Comparison of ENCODE assay signal across 8 mouse cellular contexts in genomic region chr1:97976072-97976471, GRCm38 (mm10).
DNase-seq lines count a peak whose midpoint lies in the region; ATAC-seq and TF ChIP-seq lines count a peak whose summit lies in the region.
"Had no signal": no experiment of that assay in that cellular context is flagged by ENCODE, and none has a peak within 500 bp of the region (broad histone marks: within the 10 kb centered on the region; RNA-seq: fewer than 3 reads in every experiment).

No protein-coding gene starts in this region.

- peak; percentile 9 for DNase-seq in adipocyte (ENCODE audit: low spot score)
- no peak for DNase-seq in spleen, adult 18-20 months
- DNase-seq in urinary bladder, postnatal 36 days (ENCODE audit: low spot score in 2 of 2): no peak

- peaks cover 14% of the 10 kb centered on the region for H3K4me1 ChIP-seq in heart, embryonic 15.5 days (replicated peaks)
- H3K4me1 ChIP-seq in liver, embryonic 16.5 days (ENCODE audit: control insufficient read depth, low read depth, low read length): no peaks in the 10 kb centered on the region

- peak overlapping the region; percentile 35 for H3K4me3 ChIP-seq in C2C12 (ENCODE audit: insufficient read depth, poor library complexity, severe bottlenecking)
- peak overlapping the region; percentile 64 for H3K4me3 ChIP-seq in heart, embryonic 15.5 days
- H3K4me3 ChIP-seq in liver, embryonic 16.5 days (ENCODE audit: low read depth, low read length): no peak overlapping the region

- H3K27ac ChIP-seq in heart, embryonic 15.5 days: peak overlapping the region; percentile 97
- no peak overlapping the region for H3K27ac ChIP-seq in liver, embryonic 16.5 days (ENCODE audit: low read length)
- H3K27ac ChIP-seq: liver, embryonic 14.5 days had no signal

- no peaks in the 10 kb centered on the region for H3K36me3 ChIP-seq in C2C12 (ENCODE audit: control insufficient read depth, insufficient read depth)
- no peaks in the 10 kb centered on the region for H3K36me3 ChIP-seq in heart, embryonic 15.5 days
- H3K36me3 ChIP-seq in liver, embryonic 16.5 days (ENCODE audit: control insufficient read depth, insufficient read depth): no peaks in the 10 kb centered on the region

- H3K79me2 ChIP-seq in C2C12 (ENCODE audit: control insufficient read depth, insufficient read depth): no peaks in the 10 kb centered on the region

- peak overlapping the region; percentile 55 for H3K4me2 ChIP-seq in heart, embryonic 15.5 days
- H3K4me2 ChIP-seq in liver, embryonic 16.5 days (ENCODE audit: low read depth, low read length): peak overlapping the region; percentile 59; the same call in 1 of the 2 replicates

- TF ChIP-seq CTCF in C2C12 (IDR thresholded peaks at IDR 0.05; ENCODE audit: control insufficient read depth, insufficient read depth, insufficient read length): no peak

- H3ac ChIP-seq in C2C12 (ENCODE audit: control insufficient read depth, insufficient read length, low read depth): no peak overlapping the region

- H3K9me3 ChIP-seq in heart, embryonic 15.5 days (replicated peaks): no peaks in the 10 kb centered on the region
- no peaks in the 10 kb centered on the region for H3K9me3 ChIP-seq in liver, embryonic 16.5 days (replicated peaks; ENCODE audit: control insufficient read depth, low read length)

- peak overlapping the region; percentile 78 for H3K9ac ChIP-seq in heart, embryonic 15.5 days
- no peak overlapping the region for H3K9ac ChIP-seq in liver, embryonic 16.5 days (ENCODE audit: low read depth, low read length)

- H3K79me3 ChIP-seq in C2C12 (ENCODE audit: low read depth): no peaks in the 10 kb centered on the region

- ATAC-seq in heart, embryonic 15.5 days (replicated peaks; ENCODE audit: insufficient number of reproducible peaks, insufficient read depth, low FRiP score, low read depth): no peak
- ATAC-seq in liver, embryonic 16.5 days (ENCODE audit: low read depth): no peak
- ATAC-seq in megakaryocyte, adult 5-6 weeks (ENCODE audit: poor library complexity, severe bottlenecking): no peak

- no peaks in the 10 kb centered on the region for H3K27me3 ChIP-seq in C2C12 (ENCODE audit: control insufficient read depth, insufficient read depth, insufficient read length)
- H3K27me3 ChIP-seq in heart, embryonic 15.5 days: no peaks in the 10 kb centered on the region
- H3K27me3 ChIP-seq in liver, embryonic 16.5 days (ENCODE audit: control insufficient read depth, insufficient read depth, low read depth, low read length): peaks cover 9% of the 10 kb centered on the region

- 28% methylated on average over 13 of the region's 13 CpGs for WGBS in heart, embryonic 15.5 days
- 63% methylated on average over 13 of the region's 13 CpGs for WGBS in liver, embryonic 16.5 days (ENCODE audit: insufficient replicate concordance)

TF ChIP-seq in C2C12, 6 proteins besides CTCF, POLR2A, EP300 and RAD21:
- no peak for TF ChIP-seq MYOD1 (IDR thresholded peaks at IDR 0.05; ENCODE audit: control insufficient read depth, insufficient read length, low read depth)
- no peak for TF ChIP-seq CEBPB (IDR thresholded peaks at IDR 0.05; ENCODE audit: low read depth)
- no peak for TF ChIP-seq MYOG (IDR thresholded peaks at IDR 0.05; ENCODE audit: control insufficient read depth, extremely low read depth, insufficient read length)
- TF ChIP-seq MAX (IDR thresholded peaks at IDR 0.05): no peak
- TF ChIP-seq FOSL1 (IDR thresholded peaks at IDR 0.05; ENCODE audit: insufficient read depth, low read length, poor library complexity, severe bottlenecking): no peak
- TF ChIP-seq USF1 (IDR thresholded peaks at IDR 0.05; ENCODE audit: low read depth): no peak
